ENCODE assay signal across 9 mouse cellular contexts in genomic region chrX:9200380-9200917, GRCm38 (mm10). TPM values are rescaled to one million over a fixed set of nuclear protein-coding genes. Genes with fewer than 3 reads are reported as not detected.
DNase-seq lines count a peak whose midpoint lies in the region; ATAC-seq and TF ChIP-seq lines count a peak whose summit lies in the region.
"Had no signal": no experiment of that assay in that cellular context is flagged by ENCODE, and none has a peak within 500 bp of the region (broad histone marks: within the 10 kb centered on the region; RNA-seq: fewer than 3 reads in every experiment).

No protein-coding gene starts in this region.

- peak overlapping the region; percentile 66 for H3K4me2 ChIP-seq in forebrain, embryonic 13.5 days
- peak overlapping the region; percentile 61 for H3K4me2 ChIP-seq in hindbrain, embryonic 16.5 days (ENCODE audit: low read length)

- H3K9ac ChIP-seq in forebrain, embryonic 13.5 days = peak overlapping the region; percentile 62
- H3K9ac ChIP-seq in hindbrain, embryonic 16.5 days (ENCODE audit: low read depth, low read length) = peak overlapping the region; percentile 64
- H3K9ac ChIP-seq in liver, adult 2 months (ENCODE audit: low read depth, low read length) = 0 out of 2 replicates have a peak overlapping the region, but pooled peaks have one; percentile 30

- no peaks in the 10 kb centered on the region for H3K9me3 ChIP-seq in forebrain, embryonic 13.5 days (replicated peaks)
- no peaks in the 10 kb centered on the region for H3K9me3 ChIP-seq in hindbrain, embryonic 16.5 days (ENCODE audit: control insufficient read depth, low read length)

- ATAC-seq in forebrain, embryonic 13.5 days = peak; percentile 80
- peak; percentile 72 for ATAC-seq in hindbrain, embryonic 16.5 days

- DNase-seq in heart, adult 18-20 months = peak; percentile 47 to 55
- DNase-seq in heart, adult 8-10 months (ENCODE audit: low spot score) = no peak
- peak; percentile 14 for DNase-seq in c-Kit-positive CD71-negative TER-119-negative erythroid progenitor cells, embryonic 14.5 days (ENCODE audit: low read depth)
- no peak for DNase-seq in liver, adult 2 months (ENCODE audit: extremely low read depth, low read depth, low spot score)
- peak; percentile 44 to 46 for DNase-seq in natural killer cell, adult 2 months (ENCODE audit: low spot score in 2 of 2)
- DNase-seq in thymus, postnatal 4 days = peak; percentile 58

- H3K4me1 ChIP-seq in forebrain, embryonic 13.5 days = no peaks in the 10 kb centered on the region; the same call in 1 of the 2 replicates
- H3K4me1 ChIP-seq in hindbrain, embryonic 16.5 days (ENCODE audit: control insufficient read depth, insufficient read depth, low read depth, low read length) = no peaks in the 10 kb centered on the region
- H3K4me1 ChIP-seq in liver, adult 2 months (ENCODE audit: control insufficient read depth, insufficient read depth, low read length) = peaks cover 4% of the 10 kb centered on the region; the same call in 1 of the 2 replicates

- H3K4me3 ChIP-seq in forebrain, embryonic 13.5 days = peak overlapping the region; percentile 49
- peak overlapping the region; percentile 53 for H3K4me3 ChIP-seq in hindbrain, embryonic 16.5 days (ENCODE audit: low read length)
- H3K4me3 ChIP-seq in liver, adult 2 months (ENCODE audit: insufficient read depth, low read depth, low read length) = peak overlapping the region; percentile 56

- H3K79me2 ChIP-seq in liver, adult 2 months (ENCODE audit: control insufficient read depth, insufficient read depth, low read length) = no peaks in the 10 kb centered on the region

- TF ChIP-seq POLR2A in liver, adult 2 months (IDR thresholded peaks at IDR 0.05; ENCODE audit: extremely low read depth, insufficient read depth, low read length) = no peak

- no peaks in the 10 kb centered on the region for H3K27me3 ChIP-seq in forebrain, embryonic 13.5 days
- no peaks in the 10 kb centered on the region for H3K27me3 ChIP-seq in hindbrain, embryonic 16.5 days (replicated peaks; ENCODE audit: control insufficient read depth, insufficient read depth, low read length)
- H3K27me3 ChIP-seq in liver, adult 2 months (ENCODE audit: control insufficient read depth, insufficient read depth, low read length) = peaks cover 9% of the 10 kb centered on the region; the same call in 1 of the 2 replicates

- 24% methylated on average over 57 of the region's 72 CpGs for WGBS in forebrain, embryonic 13.5 days
- WGBS in hindbrain, embryonic 16.5 days = 13% methylated on average over 3 of the region's 72 CpGs
- 2% methylated on average over 59 of the region's 72 CpGs for WGBS in liver, adult 2 months

- TF ChIP-seq CTCF in liver, adult 2 months (IDR thresholded peaks at IDR 0.05; ENCODE audit: low read depth, low read length) = peak; percentile 19; the same call in 1 of the 2 replicates

- H3K27ac ChIP-seq in forebrain, embryonic 13.5 days = no peak overlapping the region
- H3K27ac ChIP-seq in hindbrain, embryonic 16.5 days (ENCODE audit: low read depth, low read length) = no peak overlapping the region
- H3K27ac ChIP-seq in liver, adult 2 months (replicated peaks; ENCODE audit: insufficient read depth, low read depth, low read length) = no peak overlapping the region

- H3K36me3 ChIP-seq in forebrain, embryonic 13.5 days (ENCODE audit: poor library complexity, severe bottlenecking) = no peaks in the 10 kb centered on the region
- H3K36me3 ChIP-seq in hindbrain, embryonic 16.5 days (ENCODE audit: control insufficient read depth, insufficient read depth, low read length) = no peaks in the 10 kb centered on the region
- no peaks in the 10 kb centered on the region for H3K36me3 ChIP-seq in liver, adult 2 months (ENCODE audit: control insufficient read depth, insufficient read depth, low read length)

RNA-seq across cellular contexts. Expression of gene Lancl3, which starts 0.7 kb away (rescaled TPM):
- 1 to 10 TPM; 5.6 to 7.5 TPM for total RNA-seq in heart, adult 18-20 months (2021)
- 1 to 10 TPM; 2.7 to 6.0 (median 5.0) TPM for total RNA-seq in heart, adult 8-10 months (2022)
- 3.8 and 4.7 TPM in 2 replicates for polyA plus RNA-seq in forebrain, embryonic 13.5 days (2015; fragmentation: Nextera tagmentation; extraction: Ambion mirVana)
- 4.9 and 5.2 TPM in 2 replicates for polyA plus RNA-seq in hindbrain, embryonic 16.5 days (2015; fragmentation: Nextera tagmentation; extraction: Ambion mirVana)
- total RNA-seq in liver, adult 2 months (2014; rRNA removed) = 0.09 TPM in 1 of 2 replicates, not detected in the other
- 0.02 TPM in 1 of 2 replicates, not detected in the other for polyA plus RNA-seq in liver, adult 2 months (2012; rRNA removed)

RNA-seq across cellular contexts. Expression of gene Gm14862, which starts 56.2 kb away (rescaled TPM):
- not detected for total RNA-seq in heart, adult 18-20 months (2021)
- total RNA-seq in heart, adult 8-10 months (2022) = not detected
- 0.24 TPM in 1 of 2 replicates, not detected in the other for polyA plus RNA-seq in forebrain, embryonic 13.5 days (2015; fragmentation: Nextera tagmentation; extraction: Ambion mirVana)
- not detected in 2 replicates for polyA plus RNA-seq in hindbrain, embryonic 16.5 days (2015; fragmentation: Nextera tagmentation; extraction: Ambion mirVana)
- not detected in 2 replicates for total RNA-seq in liver, adult 2 months (2014; rRNA removed)
- not detected in 2 replicates for polyA plus RNA-seq in liver, adult 2 months (2012; rRNA removed)
- total RNA-seq: layer of hippocampus, postnatal 25 days had no signal

Comparison
In these comparisons a context has a peak if more than half of its experiments do, and no peak if none do; other contexts are left out.
1. DNase-seq: peak in heart, adult 18-20 months (2 of 2), c-Kit-positive CD71-negative TER-119-negative erythroid progenitor cells, embryonic 14.5 days (single experiment), natural killer cell, adult 2 months (2 of 2) and thymus, postnatal 4 days (single experiment); none in heart, adult 8-10 months (single experiment) and liver, adult 2 months (single experiment).
2. Peak in every context shown above with its lines, with median percentiles within 50 percentile points of each other: H3K4me3 ChIP-seq and H3K9ac ChIP-seq.